Mouse (Mus musculus) CH12.LX (cell line): ENCODE results near the gene Prkag2. TPM values are rescaled to one million over a fixed set of nuclear protein-coding genes. Genes with fewer than 3 reads are reported as not detected.

Experiments
- DNase-seq: peaks from one replicate; pipeline ENCODE4 v3.0.0-alpha.2; 2013; ENCODE audit errors: extremely low read depth
- H3K27ac ChIP-seq: 2 replicates; pipeline ENCODE4 v1.5.1; 2012; ENCODE audit warnings: low read depth, mild to moderate bottlenecking, control low read depth, moderate library complexity; ENCODE audit not compliant: insufficient read depth
- H3K27me3 ChIP-seq: replicated peaks from 2 replicates; pipeline ENCODE3; 2012; ENCODE audit warnings: inconsistent platforms
- H3K36me3 ChIP-seq, 2 experiments: replicated peaks in 1 of 2; 2 replicates each; pipeline versions ENCODE3 to v1.6.1; 2012; ENCODE audit warnings: inconsistent platforms in 1 of 2, low read length in 1 of 2, mild to moderate bottlenecking in 1 of 2, mixed read lengths in 1 of 2, moderate library complexity in 1 of 2; ENCODE audit not compliant: control insufficient read depth in 1 of 2, insufficient read depth in 1 of 2
- H3K4me1 ChIP-seq, 2 experiments: 2 replicates each; pipeline ENCODE4 v1.6.1; 2012; ENCODE audit warnings: inconsistent platforms in 1 of 2, moderate library complexity in 1 of 2; ENCODE audit not compliant: insufficient read depth in 2 of 2, control insufficient read depth in 1 of 2
- H3K4me2 ChIP-seq: 2 replicates; pipeline ENCODE4 v1.6.1; 2012; ENCODE audit warnings: low read depth, mild to moderate bottlenecking, control low read depth; ENCODE audit not compliant: poor library complexity, insufficient read depth, severe bottlenecking
- H3K4me3 ChIP-seq, 3 experiments: fragments of 150-350 bp in 1 of 3; sonication (generic) in 1 of 3; replicated peaks in 1 of 3; 2 replicates each; pipeline versions ENCODE3 to v1.5.1; 2011 to 2012; ENCODE audit warnings: low read depth in 2 of 3, low read length in 2 of 3, mild to moderate bottlenecking in 2 of 3, moderate library complexity in 2 of 3, control low read depth in 1 of 3, improper control_type of control experiment in 1 of 3, inconsistent platforms in 1 of 3, mixed read lengths in 1 of 3; ENCODE audit not compliant: poor library complexity in 1 of 3
- H3K79me2 ChIP-seq: replicated peaks from 2 replicates; pipeline ENCODE4 v1.6.1; 2012; ENCODE audit warnings: mild to moderate bottlenecking, moderate library complexity; ENCODE audit not compliant: control insufficient read depth, poor library complexity, insufficient read depth, severe bottlenecking; ENCODE audit errors: extremely low read depth
- H3K9ac ChIP-seq: 2 replicates; pipeline ENCODE4 v1.6.1; 2012; ENCODE audit warnings: low read depth, mild to moderate bottlenecking, control low read depth, moderate library complexity; ENCODE audit not compliant: insufficient read depth
- H3K9me3 ChIP-seq: replicated peaks from 2 replicates; pipeline ENCODE3; 2012; ENCODE audit warnings: low read length, inconsistent platforms, mixed read lengths
- BHLHE40 ChIP-seq: IDR thresholded peaks from 2 replicates; pipeline ENCODE4 v1.6.1; 2011; ENCODE audit warnings: mild to moderate bottlenecking, low read depth, low read length, improper control_type of control experiment
- CTCF ChIP-seq, 2 experiments: IDR thresholded peaks in 1 of 2; conservative IDR thresholded peaks in 1 of 2; 2 replicates each; pipeline ENCODE4 v1.5.1; 2011 to 2012; ENCODE audit warnings: low read depth in 2 of 2, low read length in 2 of 2, improper control_type of control experiment in 1 of 2, inconsistent platforms in 1 of 2, mild to moderate bottlenecking in 1 of 2, moderate library complexity in 1 of 2
- E2F4 ChIP-seq: IDR thresholded peaks from 2 replicates; pipeline ENCODE4 v1.6.1; 2011; ENCODE audit warnings: low read depth, low read length, improper control_type of control experiment; ENCODE audit not compliant: insufficient replicate concordance
- ELF1 ChIP-seq: IDR thresholded peaks from 2 replicates; pipeline ENCODE4 v1.6.1; 2014; ENCODE audit warnings: low read depth, mild to moderate bottlenecking, inconsistent platforms, low read length, improper control_type of control experiment
- EP300 ChIP-seq: IDR thresholded peaks from 2 replicates; pipeline ENCODE4 v1.6.1; 2011; ENCODE audit warnings: low read length, improper control_type of control experiment
- ETS1 ChIP-seq: conservative IDR thresholded peaks from 2 replicates; pipeline ENCODE4 v1.6.1; 2012; ENCODE audit warnings: low read depth, mild to moderate bottlenecking, inconsistent platforms, low read length, improper control_type of control experiment, moderate library complexity
- GABPA ChIP-seq: IDR thresholded peaks from 2 replicates; pipeline ENCODE4 v1.6.1; 2012; ENCODE audit warnings: low read depth, low read length, improper control_type of control experiment, inconsistent platforms; ENCODE audit not compliant: insufficient replicate concordance
- HCFC1 ChIP-seq: IDR thresholded peaks from 2 replicates; pipeline ENCODE4 v1.6.1; 2012; ENCODE audit warnings: low read depth, mild to moderate bottlenecking, inconsistent platforms, low read length, improper control_type of control experiment
- IRF4 ChIP-seq: IDR thresholded peaks from 2 replicates; pipeline ENCODE4 v1.6.1; 2014; ENCODE audit warnings: low read depth, mild to moderate bottlenecking, inconsistent platforms, low read length, improper control_type of control experiment
- MAX ChIP-seq: IDR thresholded peaks from 2 replicates; pipeline ENCODE4 v1.6.1; 2011; ENCODE audit warnings: low read length, improper control_type of control experiment
- MEF2A ChIP-seq: IDR thresholded peaks from 2 replicates; pipeline ENCODE4 v1.6.1; 2014; ENCODE audit warnings: low read depth, mild to moderate bottlenecking, inconsistent platforms, low read length, improper control_type of control experiment, borderline replicate concordance
- NELFE ChIP-seq: IDR thresholded peaks from 2 replicates; pipeline ENCODE4 v1.6.1; 2011; ENCODE audit warnings: low read depth, low read length, improper control_type of control experiment
- POLR2AphosphoS2 ChIP-seq: IDR thresholded peaks from 2 replicates; pipeline ENCODE4 v1.6.1; 2011; ENCODE audit warnings: low read depth, low read length, improper control_type of control experiment
- RAD21 ChIP-seq: IDR thresholded peaks from 2 replicates; pipeline ENCODE4 v1.6.1; 2011; ENCODE audit warnings: low read depth, mild to moderate bottlenecking, low read length, improper control_type of control experiment, moderate library complexity
- RCOR1 ChIP-seq: conservative IDR thresholded peaks from 2 replicates; pipeline ENCODE4 v1.6.1; 2012; ENCODE audit warnings: low read depth, mild to moderate bottlenecking, inconsistent platforms, low read length, improper control_type of control experiment
- SIN3A ChIP-seq: IDR thresholded peaks from 2 replicates; pipeline ENCODE4 v1.6.1; 2012; ENCODE audit warnings: low read length, improper control_type of control experiment, inconsistent platforms
- SMC3 ChIP-seq: IDR thresholded peaks from 2 replicates; pipeline ENCODE4 v1.6.1; 2011; ENCODE audit warnings: low read depth, low read length, improper control_type of control experiment
- TBP ChIP-seq: conservative IDR thresholded peaks from 2 replicates; pipeline ENCODE4 v1.6.1; 2011; ENCODE audit warnings: low read depth, low read length, improper control_type of control experiment
- TCF12 ChIP-seq: IDR thresholded peaks from 2 replicates; pipeline ENCODE4 v1.6.1; 2014; ENCODE audit warnings: low read depth, mild to moderate bottlenecking, inconsistent platforms, low read length, improper control_type of control experiment
- ZC3H11A ChIP-seq: IDR thresholded peaks from 2 replicates; pipeline ENCODE4 v1.6.1; 2012; ENCODE audit warnings: low read depth, mild to moderate bottlenecking, inconsistent platforms, low read length, improper control_type of control experiment
- ZNF384 ChIP-seq: IDR thresholded peaks from 2 replicates; pipeline ENCODE4 v1.6.1; 2012; ENCODE audit warnings: low read depth, low read length, improper control_type of control experiment, inconsistent platforms
- dilution Hi-C: fragments of 300-500 bp; cut with MboI; formaldehyde crosslinking; loops from 2 replicates; pipeline ENCODE4 v1.14.3; 2020; ENCODE audit warnings: low sequenced_read_pairs; ENCODE audit not compliant: extremely low pct_unique_long_range_greater_than_20kb, extremely low pct_ligation_motif_present
- in situ Hi-C: fragments of 300-500 bp; cut with MboI; formaldehyde crosslinking; loops from 3 replicates; pipeline ENCODE4 v1.14.3; 2019; ENCODE audit warnings: low sequenced_read_pairs, low pct_ligation_motif_present, low pct_unique_long_range_greater_than_20kb, mixed read lengths
- polyA plus RNA-seq: library from polyadenylated mRNA; unstranded; fragments of >175 nt; gene quantifications from 2 replicates; pipeline ENCODE4 v1.2.1, GENCODE M21; 2012; ENCODE audit warnings: low read depth; ENCODE audit not compliant: insufficient read length
- total RNA-seq, 2 experiments: library from RNA; depleted of rRNA; stranded (reverse); fragments of 300-350 nt in 1 of 2; fragments of >200 nt in 1 of 2; gene quantifications; 2 replicates each; pipeline ENCODE4 v1.2.3; 2012 to 2014

The Prkag2 gene
- total and polyA plus RNA-seq, 3 experiments = 4.6 to 21.2 (median 8.8) TPM

GRCm38 (mm10) chr5:24919155-24919554 lies 181.3 kb downstream of the Prkag2 start:
- no peak overlapping the region for H3K4me2 ChIP-seq

GRCm38 (mm10) chr5:24916511-24916910 lies 183.9 kb downstream of the Prkag2 start:
- Histone ChIP-seq H3K4me2 (no peak overlapping the region), H3K4me3 (no peak overlapping the region), H3K27ac (no peak overlapping the region), H3K79me2 (no peaks in the 10 kb centered on the region), H3K36me3 (peaks cover 0 to 5% of the 10 kb centered on the region in 2 experiments), H3K27me3 (no peaks in the 10 kb centered on the region), H3K4me1 (no peaks in the 10 kb centered on the region), H3K9ac (no peak overlapping the region), H3K9me3 (no peaks in the 10 kb centered on the region)
- dilution Hi-C loops (no loop called here), in situ Hi-C loops (no loop called here)
- TF ChIP-seq CTCF (conservative IDR thresholded peaks at IDR 0.05 in 1 of 2, IDR thresholded peaks at IDR 0.05 in 1 of 2; ENCODE audit: low read depth in 2 of 2, low read length in 2 of 2) = no peak
- TF ChIP-seq ZC3H11A = no peak
- no peak for TF ChIP-seq TBP
- no peak for TF ChIP-seq POLR2AphosphoS2
- TF ChIP-seq EP300 = no peak
- TF ChIP-seq ETS1 = no peak
- no peak for TF ChIP-seq TCF12
- no peak for TF ChIP-seq RAD21
- no peak for TF ChIP-seq MEF2A
- TF ChIP-seq ELF1 = no peak
- TF ChIP-seq E2F4 = no peak
- no peak for TF ChIP-seq GABPA
- no peak for TF ChIP-seq SMC3
- no peak for TF ChIP-seq RCOR1
- TF ChIP-seq BHLHE40 = no peak
- no peak for TF ChIP-seq MAX
- TF ChIP-seq SIN3A = no peak
- no peak for TF ChIP-seq HCFC1
- no peak for TF ChIP-seq ZNF384
- no peak for TF ChIP-seq IRF4
- DNase-seq = no peak

More at GRCm38 (mm10) chr5:24919155-24919554, 181.3 kb downstream of the Prkag2 start:
- H3K27ac ChIP-seq = no peak overlapping the region
- in situ Hi-C loops = no loop called here
- no peaks in the 10 kb centered on the region for H3K27me3 ChIP-seq
- H3K9me3 ChIP-seq = no peaks in the 10 kb centered on the region
- 0 out of 4 replicates have a peak, but pooled peaks cover 0 to under 1% of the 10 kb centered on the region in 2 experiments for H3K4me1 ChIP-seq
- no peak overlapping the region for H3K4me3 ChIP-seq
- H3K9ac ChIP-seq = no peak overlapping the region
- H3K79me2 ChIP-seq = no peaks in the 10 kb centered on the region
- no peak for TF ChIP-seq NELFE
- TF ChIP-seq SIN3A = no peak
- DNase-seq = no peak
- peaks cover 0 to 4% of the 10 kb centered on the region in 2 experiments for H3K36me3 ChIP-seq
- dilution Hi-C loops = no loop called here
